Mouse (Mus musculus) E14TG2a.4 (cell line): ENCODE results near the gene Mpl.

Source experiments
- H3K27me3 ChIP-seq: 2 replicates; pipeline ENCODE4 v1.6.1; 2014; ENCODE audit warnings: low read length, control low read depth; ENCODE audit not compliant: insufficient read depth
- H3K36me3 ChIP-seq: 2 replicates; pipeline ENCODE4 v1.6.1; 2014; ENCODE audit warnings: low read length, control low read depth; ENCODE audit not compliant: insufficient read depth
- H3K4me1 ChIP-seq: replicated peaks from 2 replicates; pipeline ENCODE4 v1.6.1; 2014; ENCODE audit warnings: low read depth, low read length, control low read depth
- H3K4me3 ChIP-seq: replicated peaks from 2 replicates; pipeline ENCODE4 v1.5.1; 2014; ENCODE audit warnings: mild to moderate bottlenecking, low read length
- H3K9me3 ChIP-seq: 2 replicates; pipeline ENCODE4 v1.6.1; 2014; ENCODE audit warnings: low read length, control low read depth
- CTCF ChIP-seq: conservative IDR thresholded peaks from 2 replicates; pipeline ENCODE4 v1.5.1; 2014; ENCODE audit warnings: low read length
- NANOG ChIP-seq: IDR thresholded peaks from 2 replicates; pipeline ENCODE4 v1.6.1; 2014; ENCODE audit warnings: borderline replicate concordance, low read length, mixed read lengths
- POU5F1 ChIP-seq: IDR thresholded peaks from 2 replicates; pipeline ENCODE4 v1.6.1; 2014; ENCODE audit warnings: low read length, borderline replicate concordance

Mpl gene

GRCm38 (mm10) chr4:118417112-118417797, 40.1 kb downstream of the Mpl start:
- H3K36me3 ChIP-seq = peaks cover 76% of the 10 kb centered on the region
- no peaks in the 10 kb centered on the region for H3K9me3 ChIP-seq
- TF ChIP-seq NANOG (no peak), CTCF (no peak), POU5F1 (no peak)
- no peak overlapping the region for H3K4me3 ChIP-seq
- no peaks in the 10 kb centered on the region for H3K27me3 ChIP-seq
- H3K4me1 ChIP-seq = no peaks in the 10 kb centered on the region

- no peak for TF ChIP-seq NANOG
- no peak for TF ChIP-seq POU5F1
- Histone ChIP-seq H3K9me3 (no peaks in the 10 kb centered on the region), H3K27me3 (no peaks in the 10 kb centered on the region)
Measured at GRCm38 (mm10) chr4:118416329-118416728, 41.0 kb downstream of the Mpl start.

GRCm38 (mm10) chr4:118415779-118416178, 41.5 kb downstream of the Mpl start:
- no peak overlapping the region for H3K4me3 ChIP-seq
- peaks cover 88% of the 10 kb centered on the region for H3K36me3 ChIP-seq
- TF ChIP-seq CTCF (no peak), POU5F1 (no peak), NANOG (no peak)
- H3K27me3 ChIP-seq = no peaks in the 10 kb centered on the region
- no peaks in the 10 kb centered on the region for H3K4me1 ChIP-seq
- no peaks in the 10 kb centered on the region for H3K9me3 ChIP-seq

More at GRCm38 (mm10) chr4:118416329-118416728, 41.0 kb downstream of the Mpl start:
- Histone ChIP-seq H3K4me1 (no peaks in the 10 kb centered on the region), H3K4me3 (no peak overlapping the region), H3K36me3 (peaks cover 85% of the 10 kb centered on the region)

- Histone ChIP-seq H3K4me1 (peaks cover 11% of the 10 kb centered on the region), H3K36me3 (peaks cover 80% of the 10 kb centered on the region), H3K9me3 (no peaks in the 10 kb centered on the region), H3K4me3 (no peak overlapping the region), H3K27me3 (no peaks in the 10 kb centered on the region)
- TF ChIP-seq POU5F1 = no peak
- TF ChIP-seq CTCF = no peak
- no peak for TF ChIP-seq NANOG
Measured at GRCm38 (mm10) chr4:118413553-118413952, 43.8 kb downstream of the Mpl start.

- peaks cover 64% of the 10 kb centered on the region for H3K36me3 ChIP-seq
- TF ChIP-seq POU5F1 (no peak), NANOG (no peak), CTCF (no peak)
- H3K4me3 ChIP-seq = no peak overlapping the region
Measured at GRCm38 (mm10) chr4:118410871-118411270, 46.4 kb downstream of the Mpl start.

GRCm38 (mm10) chr4:118409142-118409900, 48.0 kb downstream of the Mpl start, which contains the start of the genes Szt2 and Med8:
Szt2 (minus strand) TSS chr4:118409273.
Med8 (plus strand) TSS chr4:118409337.
- no peak for TF ChIP-seq CTCF
- no peaks in the 10 kb centered on the region for H3K9me3 ChIP-seq
- H3K36me3 ChIP-seq = peaks cover 60% of the 10 kb centered on the region
- peaks cover 19% of the 10 kb centered on the region for H3K4me1 ChIP-seq
- peak within 1 kb of the TSS; percentile 91 for H3K4me3 ChIP-seq
- H3K27me3 ChIP-seq = no peaks in the 10 kb centered on the region

More at GRCm38 (mm10) chr4:118410871-118411270, 46.4 kb downstream of the Mpl start:
- H3K9me3 ChIP-seq = no peaks in the 10 kb centered on the region
- H3K4me1 ChIP-seq = peaks cover 19% of the 10 kb centered on the region
- H3K27me3 ChIP-seq = no peaks in the 10 kb centered on the region

GRCm38 (mm10) chr4:118402701-118403100, 54.6 kb downstream of the Mpl start:
- Histone ChIP-seq H3K27me3 (no peaks in the 10 kb centered on the region), H3K4me3 (no peak overlapping the region), H3K4me1 (no peaks in the 10 kb centered on the region; the same call in 1 of the 2 replicates), H3K36me3 (peaks cover 74% of the 10 kb centered on the region), H3K9me3 (no peaks in the 10 kb centered on the region)
- TF ChIP-seq POU5F1 (no peak), CTCF (no peak), NANOG (no peak)

GRCm38 (mm10) chr4:118401918-118402317, 55.4 kb downstream of the Mpl start:
- Histone ChIP-seq H3K36me3 (peaks cover 79% of the 10 kb centered on the region), H3K9me3 (no peaks in the 10 kb centered on the region), H3K4me3 (no peak overlapping the region), H3K27me3 (no peaks in the 10 kb centered on the region), H3K4me1 (no peaks in the 10 kb centered on the region; the same call in 1 of the 2 replicates)
- TF ChIP-seq NANOG = no peak
- TF ChIP-seq CTCF = no peak
- no peak for TF ChIP-seq POU5F1
